Mouse (Mus musculus) kidney, adult 9 months (tissue): ENCODE results near the gene AI182371.

Source experiments
- DNase-seq: peaks from one replicate; pipeline ENCODE4 v3.0.0; 2022

Gene AI182371

GRCm38 (mm10) chr2:35101443-35101842, at the start of gene AI182371:
Gene AI182371 (minus strand): TSS chr2:35101543.
- DNase-seq: no peak

- DNase-seq: no peak
These were observed 47.5 kb upstream of the AI182371 start for GRCm38 (mm10) chr2:35148806-35149205.

- DNase-seq: no peak
These were observed 40.3 kb upstream of the AI182371 start for GRCm38 (mm10) chr2:35141673-35142072.

- DNase-seq: no peak
These were observed 37.2 kb upstream of the AI182371 start for GRCm38 (mm10) chr2:35138576-35138975.

GRCm38 (mm10) chr2:35133891-35134290, 32.5 kb upstream of the AI182371 start:
- DNase-seq: no peak

GRCm38 (mm10) chr2:35132662-35133055, 31.3 kb upstream of the AI182371 start:
- no peak for DNase-seq

- DNase-seq: peak; percentile 99
These were observed 30.8 kb upstream of the AI182371 start for GRCm38 (mm10) chr2:35131991-35132661.

- no peak for DNase-seq
These were observed 30.1 kb upstream of the AI182371 start for GRCm38 (mm10) chr2:35131491-35131890.

- no peak for DNase-seq
These were observed 23.4 kb upstream of the AI182371 start for GRCm38 (mm10) chr2:35124716-35125115.

GRCm38 (mm10) chr2:35110521-35110920, 9.2 kb upstream of the AI182371 start:
- DNase-seq: no peak

GRCm38 (mm10) chr2:35109924-35110304, 8.6 kb upstream of the AI182371 start:
- no peak for DNase-seq

- DNase-seq: peak; percentile 96
These were observed 8.0 kb upstream of the AI182371 start, which contains the start of gene Cntrl for GRCm38 (mm10) chr2:35109141-35109923. Gene Cntrl (plus strand): TSS chr2:35109492.

GRCm38 (mm10) chr2:35108712-35109111, 7.4 kb upstream of the AI182371 start:
- peak; percentile 67 for DNase-seq

- peak; percentile 34 for DNase-seq
These were observed 6.8 kb upstream of the AI182371 start for GRCm38 (mm10) chr2:35107984-35108635.

GRCm38 (mm10) chr2:35104843-35105242, 3.5 kb upstream of the AI182371 start:
- no peak for DNase-seq

- DNase-seq: no peak
These were observed 2.2 kb upstream of the AI182371 start for GRCm38 (mm10) chr2:35103558-35103957.

- DNase-seq: no peak
These were observed 1.4 kb upstream of the AI182371 start for GRCm38 (mm10) chr2:35102777-35103176.

GRCm38 (mm10) chr2:35100529-35100928, 814 bp downstream of the AI182371 start:
- DNase-seq: no peak

- DNase-seq: no peak
These were observed 13.9 kb downstream of the AI182371 start for GRCm38 (mm10) chr2:35087418-35087817.

- no peak for DNase-seq
These were observed 22.2 kb downstream of the AI182371 start for GRCm38 (mm10) chr2:35079166-35079565.

GRCm38 (mm10) chr2:35074328-35074727, 27.0 kb downstream of the AI182371 start:
- no peak for DNase-seq

- DNase-seq: no peak
These were observed 28.8 kb downstream of the AI182371 start for GRCm38 (mm10) chr2:35072547-35072946.

- peak; percentile 16 for DNase-seq
These were observed 31.1 kb downstream of the AI182371 start for GRCm38 (mm10) chr2:35070275-35070674.

GRCm38 (mm10) chr2:35069124-35069523, 32.2 kb downstream of the AI182371 start:
- DNase-seq: no peak
